11 mouse cellular contexts compared by ENCODE assay signal in the genomic region with DNA sequence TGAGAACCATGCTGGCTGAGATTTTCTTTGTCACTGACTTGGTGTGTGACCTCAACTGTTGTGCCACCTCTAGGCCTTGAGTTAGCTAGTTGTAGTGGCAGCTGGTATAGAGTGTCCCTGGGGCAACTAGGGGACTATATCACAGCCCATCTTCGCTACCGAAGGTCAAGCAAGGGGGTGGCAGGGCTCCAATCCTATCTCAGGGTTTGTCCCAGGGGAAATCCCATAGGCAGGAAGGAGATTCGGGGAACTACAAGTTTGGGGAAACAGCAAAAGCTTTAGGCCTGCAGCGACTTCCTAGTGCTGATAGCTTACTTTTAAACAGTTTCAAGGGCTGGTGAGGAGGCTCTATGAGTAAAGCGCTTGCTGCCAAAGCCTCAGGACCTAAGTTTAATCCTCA. TPM values are rescaled to one million over a fixed set of nuclear protein-coding genes. Genes with fewer than 3 reads are reported as not detected.
DNase-seq lines count a peak whose midpoint lies in the region; ATAC-seq lines count a peak whose summit lies in the region.
"Had no signal": no experiment of that assay in that cellular context is flagged by ENCODE, and none has a peak within 500 bp of the region (broad histone marks: within the 10 kb centered on the region; RNA-seq: fewer than 3 reads in every experiment).

No protein-coding gene starts in this region.

- H3K4me3 ChIP-seq in heart, embryonic 14.5 days (ENCODE audit: control insufficient read depth in 1 of 2, insufficient read depth in 1 of 2, low read depth in 1 of 2, low read length in 2 of 2): no peak overlapping the region
- peak overlapping the region; percentile 43 for H3K4me3 ChIP-seq in brown adipose tissue, adult 24 weeks (ENCODE audit: insufficient read depth, low read depth, low read length)
- peak overlapping the region; percentile 49 for H3K4me3 ChIP-seq in hindbrain, embryonic 12.5 days
- no peak overlapping the region for H3K4me3 ChIP-seq in midbrain, embryonic 15.5 days

- no peak overlapping the region for H3K9ac ChIP-seq in heart, embryonic 14.5 days (ENCODE audit: low read length)
- H3K9ac ChIP-seq in hindbrain, embryonic 12.5 days: peak overlapping the region; percentile 29; the same call in 1 of the 2 replicates
- no peak overlapping the region for H3K9ac ChIP-seq in midbrain, embryonic 15.5 days

- no peak for DNase-seq in heart, adult 9 months (ENCODE audit: low spot score in 2 of 2)
- no peak for DNase-seq in kidney, adult 8-10 months
- no peak for DNase-seq in adrenal gland, adult 2 months
- DNase-seq in kidney, postnatal 10 days: no peak
- DNase-seq: gastrocnemius, postnatal 14 days; right cerebral cortex, postnatal 25 days; thymus, postnatal 36 days had no signal

- H3K4me2 ChIP-seq in heart, embryonic 14.5 days (ENCODE audit: low read length): peak overlapping the region; percentile 76; the same call in 1 of the 2 replicates
- peak overlapping the region; percentile 93 for H3K4me2 ChIP-seq in hindbrain, embryonic 12.5 days (replicated peaks)
- peak overlapping the region; percentile 98; the same call in 1 of the 2 replicates for H3K4me2 ChIP-seq in midbrain, embryonic 15.5 days

- H3K27me3 ChIP-seq in heart, embryonic 14.5 days (ENCODE audit: control insufficient read depth, insufficient read depth, low read length): no peaks in the 10 kb centered on the region
- H3K27me3 ChIP-seq in hindbrain, embryonic 12.5 days: no peaks in the 10 kb centered on the region; the same call in 1 of the 2 replicates
- H3K27me3 ChIP-seq in midbrain, embryonic 15.5 days (replicated peaks): no peaks in the 10 kb centered on the region

- H3K4me1 ChIP-seq in heart, embryonic 14.5 days (ENCODE audit: control insufficient read depth in 2 of 2, insufficient read depth in 2 of 2, low read length in 2 of 2): peaks cover 31 to 35% of the 10 kb centered on the region in 2 experiments
- no peaks in the 10 kb centered on the region for H3K4me1 ChIP-seq in brown adipose tissue, adult 24 weeks (ENCODE audit: control insufficient read depth, insufficient read depth, insufficient read length, low read length)
- peaks cover 51% of the 10 kb centered on the region for H3K4me1 ChIP-seq in hindbrain, embryonic 12.5 days
- peaks cover 43% of the 10 kb centered on the region for H3K4me1 ChIP-seq in midbrain, embryonic 15.5 days

- no peak overlapping the region for H3K27ac ChIP-seq in heart, embryonic 14.5 days (replicated peaks in 1 of 2; ENCODE audit: control insufficient read depth in 1 of 2, insufficient read depth in 1 of 2, low read depth in 2 of 2, low read length in 2 of 2)
- H3K27ac ChIP-seq in brown adipose tissue, adult 24 weeks (replicated peaks; ENCODE audit: low read depth, low read length): peak overlapping the region; percentile 30
- H3K27ac ChIP-seq in hindbrain, embryonic 12.5 days: peak overlapping the region; percentile 89
- no peak overlapping the region for H3K27ac ChIP-seq in midbrain, embryonic 15.5 days

- H3K36me3 ChIP-seq in heart, embryonic 14.5 days (ENCODE audit: control insufficient read depth, insufficient read depth, low read length): no peaks in the 10 kb centered on the region
- no peaks in the 10 kb centered on the region for H3K36me3 ChIP-seq in hindbrain, embryonic 12.5 days
- H3K36me3 ChIP-seq in midbrain, embryonic 15.5 days (replicated peaks): no peaks in the 10 kb centered on the region

- WGBS in heart, embryonic 14.5 days: 65% methylated on average over 5 of the region's 5 CpGs
- WGBS in hindbrain, embryonic 12.5 days: 50% methylated on average over 5 of the region's 5 CpGs
- WGBS in midbrain, embryonic 15.5 days: 64% methylated on average over 5 of the region's 5 CpGs

- H3K9me3 ChIP-seq in heart, embryonic 14.5 days (ENCODE audit: control insufficient read depth, low read length): no peaks in the 10 kb centered on the region
- H3K9me3 ChIP-seq in hindbrain, embryonic 12.5 days (replicated peaks): no peaks in the 10 kb centered on the region
- no peaks in the 10 kb centered on the region for H3K9me3 ChIP-seq in midbrain, embryonic 15.5 days

- ATAC-seq in heart, embryonic 14.5 days (ENCODE audit: insufficient number of reproducible peaks, insufficient read depth, low FRiP score, low read depth): no peak
- ATAC-seq in hindbrain, embryonic 12.5 days (ENCODE audit: low FRiP score): no peak
- no peak for ATAC-seq in midbrain, embryonic 15.5 days (replicated peaks)

RNA-seq across cellular contexts. Expression of a gene that starts 1.4 kb away (rescaled TPM):
- polyA plus RNA-seq in heart, embryonic 14.5 days (2014; fragmentation: Nextera tagmentation; extraction: Ambion mirVana): 8.0 and 9.4 TPM in 2 replicates
- 3.6 and 4.2 TPM in 2 replicates for polyA plus RNA-seq in brown adipose tissue, adult 24 weeks (2012; ENCODE audit: insufficient read depth, insufficient read length, missing spikeins)
- polyA plus RNA-seq in hindbrain, embryonic 12.5 days (2016; fragmentation: Nextera tagmentation; extraction: Ambion mirVana): 38.7 and 46.7 TPM in 2 replicates
- polyA plus RNA-seq in midbrain, embryonic 15.5 days (2015; fragmentation: Nextera tagmentation; extraction: Ambion mirVana): 10.4 and 10.6 TPM in 2 replicates
- total RNA-seq in adrenal gland, adult 2 months (2021): 1 to 10 TPM; 3.9 to 7.4 TPM
- polyA plus RNA-seq in adrenal gland, adult 2 months (2012; rRNA removed): 2.3 TPM in 2 replicates

RNA-seq across cellular contexts. Expression of a gene that starts 21.9 kb away (rescaled TPM):
- 40.6 and 45.7 TPM in 2 replicates for polyA plus RNA-seq in heart, embryonic 14.5 days (2014; fragmentation: Nextera tagmentation; extraction: Ambion mirVana)
- polyA plus RNA-seq in brown adipose tissue, adult 24 weeks (2012; ENCODE audit: insufficient read depth, insufficient read length, missing spikeins): 39.6 and 45.2 TPM in 2 replicates
- 9.5 and 9.7 TPM in 2 replicates for polyA plus RNA-seq in hindbrain, embryonic 12.5 days (2016; fragmentation: Nextera tagmentation; extraction: Ambion mirVana)
- 8.7 and 10.0 TPM in 2 replicates for polyA plus RNA-seq in midbrain, embryonic 15.5 days (2015; fragmentation: Nextera tagmentation; extraction: Ambion mirVana)
- 10 to 100 TPM in 1 of 2 experiments, 1 to 10 TPM in 1; 3.8 to 13.4 TPM for total RNA-seq in adrenal gland, adult 2 months (2021)
- 16.6 and 22.8 TPM in 2 replicates for polyA plus RNA-seq in adrenal gland, adult 2 months (2012; rRNA removed)

RNA-seq across cellular contexts. Expression of a gene that starts 43.5 kb away (rescaled TPM):
- polyA plus RNA-seq in heart, embryonic 14.5 days (2014; fragmentation: Nextera tagmentation; extraction: Ambion mirVana): 83.6 and 86.5 TPM in 2 replicates
- 10.3 and 10.9 TPM in 2 replicates for polyA plus RNA-seq in brown adipose tissue, adult 24 weeks (2012; ENCODE audit: insufficient read depth, insufficient read length, missing spikeins)
- polyA plus RNA-seq in hindbrain, embryonic 12.5 days (2016; fragmentation: Nextera tagmentation; extraction: Ambion mirVana): 237 and 251 TPM in 2 replicates
- polyA plus RNA-seq in midbrain, embryonic 15.5 days (2015; fragmentation: Nextera tagmentation; extraction: Ambion mirVana): 148 and 151 TPM in 2 replicates
- 10 to 100 TPM; 14.8 to 22.9 TPM for total RNA-seq in adrenal gland, adult 2 months (2021)
- 5.0 and 6.6 TPM in 2 replicates for polyA plus RNA-seq in adrenal gland, adult 2 months (2012; rRNA removed)

RNA-seq across cellular contexts. Expression of a gene that starts 44.4 kb away (rescaled TPM):
- polyA plus RNA-seq in heart, embryonic 14.5 days (2014; fragmentation: Nextera tagmentation; extraction: Ambion mirVana): 0.07 and 0.09 TPM in 2 replicates
- polyA plus RNA-seq in brown adipose tissue, adult 24 weeks (2012; ENCODE audit: insufficient read depth, insufficient read length, missing spikeins): not detected in 2 replicates
- 0.10 and 0.12 TPM in 2 replicates for polyA plus RNA-seq in hindbrain, embryonic 12.5 days (2016; fragmentation: Nextera tagmentation; extraction: Ambion mirVana)
- polyA plus RNA-seq in midbrain, embryonic 15.5 days (2015; fragmentation: Nextera tagmentation; extraction: Ambion mirVana): 0.47 and 0.70 TPM in 2 replicates
- under 1 TPM; 0.03 to 0.06 TPM for total RNA-seq in adrenal gland, adult 2 months (2021)
- polyA plus RNA-seq in adrenal gland, adult 2 months (2012; rRNA removed): under 0.01 TPM in 1 of 2 replicates, not detected in the other

Comparison
In these comparisons a context has a peak if more than half of its experiments do, and no peak if none do; other contexts are left out.
1. H3K27ac ChIP-seq: peak in brown adipose tissue, adult 24 weeks (single experiment) and hindbrain, embryonic 12.5 days (single experiment); none in heart, embryonic 14.5 days (0 of 2) and midbrain, embryonic 15.5 days (single experiment).
2. H3K4me3 ChIP-seq: peak in brown adipose tissue, adult 24 weeks (single experiment) and hindbrain, embryonic 12.5 days (single experiment); none in heart, embryonic 14.5 days (0 of 2) and midbrain, embryonic 15.5 days (single experiment).
3. Peak in every context shown above with its lines, with median percentiles within 50 percentile points of each other: H3K4me2 ChIP-seq.